In the genomic region with DNA sequence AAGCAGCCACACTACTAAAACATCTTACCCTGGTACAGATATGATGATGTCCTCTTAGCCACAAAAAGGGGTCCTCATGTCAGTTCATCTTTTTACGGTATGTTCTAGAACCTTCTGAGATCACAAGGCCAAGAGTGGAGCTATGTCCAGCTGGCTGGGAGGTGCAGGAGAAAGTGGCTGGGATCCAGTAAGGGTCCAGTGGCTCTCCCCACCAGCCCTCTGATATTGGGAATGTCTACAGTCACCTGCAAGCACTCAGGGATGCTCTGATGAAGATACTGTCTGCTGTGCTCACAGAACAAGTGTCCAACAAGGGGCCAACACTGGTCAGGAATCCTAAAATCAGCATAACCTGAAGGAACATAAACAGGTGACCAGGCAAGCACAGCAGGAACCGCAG, we compare ENCODE assay signal across 8 mouse cellular contexts. TPM values are rescaled to one million over a fixed set of nuclear protein-coding genes. Genes with fewer than 3 reads are reported as not detected.
DNase-seq lines count a peak whose midpoint lies in the region; ATAC-seq lines count a peak whose summit lies in the region.

A gene (minus strand): TSS at position 101 of the 400 bp plus-strand sequence.

- intact Hi-C loops in gastrocnemius, postnatal 36 days (cut with DNase I), result no loop called here

- no peak within 1 kb of the TSS for H3K9ac ChIP-seq in kidney, embryonic 16.5 days (replicated peaks; ENCODE audit: low read length)
- H3K9ac ChIP-seq in intestine, embryonic 16.5 days (ENCODE audit: low read depth, low read length), result no peak within 1 kb of the TSS

- no peak within 1 kb of the TSS for H3K4me2 ChIP-seq in kidney, embryonic 16.5 days (replicated peaks; ENCODE audit: low read depth, low read length)
- no peak within 1 kb of the TSS for H3K4me2 ChIP-seq in intestine, embryonic 16.5 days (ENCODE audit: low read depth, low read length)

- H3K9me3 ChIP-seq in kidney, embryonic 16.5 days (ENCODE audit: low read length), result no peaks in the 10 kb centered on the region
- no peaks in the 10 kb centered on the region for H3K9me3 ChIP-seq in intestine, embryonic 16.5 days (ENCODE audit: control insufficient read depth, low read length)

- no peak within 1 kb of the TSS for H3K4me3 ChIP-seq in kidney, embryonic 16.5 days (ENCODE audit: low read length)
- H3K4me3 ChIP-seq in intestine, embryonic 16.5 days (ENCODE audit: low read length), result no peak within 1 kb of the TSS

- H3K27ac ChIP-seq in kidney, embryonic 16.5 days (ENCODE audit: low read length), result no peak within 1 kb of the TSS
- no peak within 1 kb of the TSS for H3K27ac ChIP-seq in intestine, embryonic 16.5 days (ENCODE audit: low read length)

- H3K4me1 ChIP-seq in kidney, embryonic 16.5 days (ENCODE audit: insufficient read depth, low read length), result no peaks in the 10 kb centered on the region
- H3K4me1 ChIP-seq in intestine, embryonic 16.5 days (ENCODE audit: control insufficient read depth, insufficient read depth, low read length), result no peaks in the 10 kb centered on the region

- peaks cover 11% of the 10 kb centered on the region for H3K27me3 ChIP-seq in kidney, embryonic 16.5 days (ENCODE audit: insufficient read depth, low read length)
- peaks cover 8% of the 10 kb centered on the region; the same call in 1 of the 2 replicates for H3K27me3 ChIP-seq in intestine, embryonic 16.5 days (replicated peaks; ENCODE audit: control insufficient read depth, insufficient read depth, low read length)

- no peak for DNase-seq in kidney, postnatal 14 days
- no peak for DNase-seq in adrenal gland, postnatal 36 days
- no peak for DNase-seq in gastrocnemius, postnatal 36 days
- no peak for DNase-seq in right cerebral cortex, postnatal 25 days
- no peak for DNase-seq in ovary, postnatal 10 days (ENCODE audit: low spot score)

- H3K36me3 ChIP-seq in kidney, embryonic 16.5 days (ENCODE audit: insufficient read depth, low read length), result no peaks in the 10 kb centered on the region
- H3K36me3 ChIP-seq in intestine, embryonic 16.5 days (ENCODE audit: control insufficient read depth, insufficient read depth, low read length), result no peaks in the 10 kb centered on the region

- ATAC-seq in kidney, embryonic 16.5 days (ENCODE audit: low FRiP score, low TSS enrichment), result no peak
- no peak for ATAC-seq in intestine, embryonic 16.5 days
- no peak for ATAC-seq in megakaryocyte-erythroid progenitor cell, adult 5-6 weeks (replicated peaks; ENCODE audit: low FRiP score, low TSS enrichment, poor library complexity, severe bottlenecking)

- 85% methylated on average over 2 of the region's 2 CpGs for WGBS in kidney, embryonic 16.5 days
- WGBS in intestine, embryonic 16.5 days, result 87% methylated on average over 2 of the region's 2 CpGs

RNA-seq across cellular contexts. Expression of the gene that starts here (rescaled TPM):
- 52.6 and 53.3 TPM in 2 replicates for polyA plus RNA-seq in kidney, embryonic 16.5 days (2015; fragmentation: Nextera tagmentation; extraction: Ambion mirVana)
- 10 to 100 TPM; 60.4 to 61.2 TPM for total RNA-seq in adrenal gland, postnatal 36 days (2021)
- total RNA-seq in gastrocnemius, postnatal 36 days (2021), result 10 to 100 TPM; 26.0 to 31.0 TPM
- polyA plus RNA-seq in intestine, embryonic 16.5 days (2015; fragmentation: Nextera tagmentation; extraction: Ambion mirVana), result 51.1 and 55.5 TPM in 2 replicates
- 24.6 and 41.1 TPM in 2 replicates for total RNA-seq in megakaryocyte-erythroid progenitor cell, adult 5-6 weeks (2014; fragmentation: Nextera tagmentation)
- 25.2 and 27.0 TPM in 2 replicates for total RNA-seq in megakaryocyte-erythroid progenitor cell, adult 5-6 weeks (2017)
